Mouse (Mus musculus) bone marrow, adult 2 months (tissue): ENCODE measurements at regions not wholly inside any gene's neighbourhood (a gene's known extent, or its start where the extent isn't known, plus 50 kb on each side); places are given as distances from the start of the nearest gene placed in this dataset.

ENCODE experiments used
- H3K27ac ChIP-seq: fragments of 200-500 bp; 2 replicates; pipeline ENCODE4 v1.5.1; 2012; ENCODE audit warnings: low read depth, mild to moderate bottlenecking, control low read depth, inconsistent platforms, low read length; ENCODE audit not compliant: control insufficient read depth, poor library complexity, insufficient read depth
- H3K4me1 ChIP-seq: fragments of 200-500 bp; 2 replicates; pipeline ENCODE4 v1.6.1; 2011; ENCODE audit warnings: low read length; ENCODE audit not compliant: control insufficient read depth, insufficient read depth
- H3K4me3 ChIP-seq: fragments of 200-500 bp; replicated peaks from 2 replicates; pipeline ENCODE3; 2011; ENCODE audit warnings: mild to moderate bottlenecking, low read depth, low read length, control low read depth; ENCODE audit not compliant: control insufficient read depth
- CTCF ChIP-seq: fragments of 200-500 bp; IDR thresholded peaks from 2 replicates; pipeline ENCODE4 v1.5.1; 2011; ENCODE audit warnings: low read length, control low read depth; ENCODE audit not compliant: control insufficient read depth, insufficient read depth
- POLR2A ChIP-seq: fragments of 200-500 bp; IDR thresholded peaks from 2 replicates; pipeline ENCODE4 v1.6.1; 2011; ENCODE audit warnings: low read depth, mild to moderate bottlenecking, control low read depth, low read length, borderline replicate concordance; ENCODE audit not compliant: control insufficient read depth
- WGBS: fragments of 180-500 bp; shearing (Covaris S2); methylation state at CpG from one replicate; pipeline ENCODE4 v1.1.7; 2018; 5-methylcytosine and 5-hydroxymethylcytosine counted together

DNA sequence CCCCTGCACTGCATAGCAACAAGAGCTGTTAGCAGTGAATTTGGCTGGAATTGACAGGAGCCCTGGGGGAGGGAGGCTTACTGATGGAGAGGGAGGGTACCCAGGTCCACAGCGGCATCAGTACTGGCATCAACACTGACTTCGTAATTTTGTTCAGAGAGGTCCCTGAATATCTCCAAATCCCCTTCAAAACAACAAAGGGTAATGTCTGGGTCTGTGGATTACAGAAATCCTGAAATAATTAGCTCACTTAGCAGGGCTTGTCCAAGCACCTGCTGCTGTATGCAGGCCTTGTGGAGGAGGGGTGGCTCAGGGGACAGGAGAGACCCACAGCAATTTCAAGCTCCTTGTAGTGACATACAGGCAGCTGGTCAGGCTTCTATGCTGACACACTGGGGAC is 369.6 kb downstream of the Eipr1 start:
- H3K27ac ChIP-seq = no peak overlapping the region
- no peak overlapping the region for H3K4me3 ChIP-seq
- WGBS = 76% methylated on average over 2 of the region's 2 CpGs
- TF ChIP-seq POLR2A = no peak
- no peaks in the 10 kb centered on the region for H3K4me1 ChIP-seq

DNA sequence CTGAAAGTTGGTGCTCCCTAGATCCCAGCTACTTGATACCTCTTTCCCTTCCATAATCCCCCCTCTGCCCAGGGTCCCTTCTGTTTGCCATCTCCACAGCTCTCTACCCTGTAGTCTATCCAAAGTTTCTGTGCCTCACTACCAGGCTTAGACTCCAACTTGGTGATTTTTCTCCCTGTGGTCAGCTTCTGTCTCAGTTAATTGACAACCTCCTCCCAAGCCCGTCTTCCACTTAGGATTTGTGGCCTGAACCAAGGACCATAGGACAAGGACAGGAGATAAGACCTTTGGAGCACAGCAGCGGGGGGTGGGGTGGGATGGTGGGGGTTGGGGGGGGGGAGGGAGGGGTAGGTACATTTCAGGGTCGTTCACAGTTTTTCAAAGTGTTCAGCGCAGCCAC is 371.3 kb downstream of the Eipr1 start:
- H3K4me3 ChIP-seq = no peak overlapping the region
- TF ChIP-seq POLR2A (no peak), CTCF (no peak)
- H3K4me1 ChIP-seq = no peaks in the 10 kb centered on the region
- WGBS = 68% methylated on average over 4 of the region's 4 CpGs
- H3K27ac ChIP-seq = no peak overlapping the region

DNA sequence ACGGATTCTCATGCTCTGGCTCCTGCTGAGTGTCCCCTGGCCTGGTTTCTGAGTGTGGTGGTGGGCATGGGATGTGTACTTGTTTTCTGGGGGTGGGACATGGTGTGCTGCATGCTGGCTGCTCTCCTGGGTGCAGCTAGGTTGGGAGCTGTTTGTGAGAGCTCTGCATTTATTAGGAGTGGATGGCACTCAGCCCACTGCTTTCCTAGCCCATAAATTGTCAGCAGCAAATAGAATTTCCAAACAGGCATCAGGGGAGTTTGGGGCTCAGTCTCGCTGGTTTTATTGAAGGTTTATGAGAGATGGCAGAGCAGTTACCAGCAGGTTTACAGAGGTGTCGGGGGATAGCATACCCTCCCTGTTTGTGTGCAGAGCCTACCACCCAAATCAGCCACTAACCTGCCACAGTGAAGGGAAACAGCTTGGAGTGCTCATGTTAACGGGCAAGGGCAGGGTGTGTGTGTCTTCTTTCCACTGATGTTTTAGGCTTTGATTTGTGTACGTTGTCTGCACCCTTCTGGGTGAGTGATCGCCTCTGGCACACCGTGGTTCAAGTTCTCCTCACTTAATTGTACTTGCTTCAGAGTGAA is 372.6 kb downstream of the Eipr1 start:
- TF ChIP-seq CTCF = no peak
- no peak for TF ChIP-seq POLR2A
- 63% methylated on average over 7 of the region's 7 CpGs for WGBS

DNA sequence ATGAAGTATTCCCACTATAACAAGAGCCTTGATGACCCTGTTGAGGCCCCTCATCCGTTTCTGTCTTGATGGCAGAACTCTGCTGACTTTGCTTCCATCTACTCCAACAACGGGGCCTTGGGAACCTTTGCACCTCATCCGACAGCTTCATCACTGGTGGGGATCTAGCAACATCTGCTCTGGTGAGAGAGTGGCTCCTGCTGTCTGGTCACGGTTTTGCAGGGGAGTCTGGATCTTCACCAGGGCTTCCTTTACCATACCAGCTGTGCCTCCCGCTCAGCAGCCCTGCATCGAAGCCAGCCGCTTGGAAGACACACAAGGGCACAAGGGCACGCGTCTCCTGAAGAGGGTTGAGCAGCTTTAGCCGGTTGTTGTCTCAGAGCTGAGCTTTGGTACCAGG is 377.2 kb downstream of the Eipr1 start:
- no peak overlapping the region for H3K4me3 ChIP-seq
- no peak overlapping the region for H3K27ac ChIP-seq
- 54% methylated on average over 10 of the region's 10 CpGs for WGBS
- TF ChIP-seq CTCF = no peak
- TF ChIP-seq POLR2A = no peak
- no peaks in the 10 kb centered on the region for H3K4me1 ChIP-seq

More for the DNA sequence above, 372.6 kb downstream of the Eipr1 start:
- no peak overlapping the region for H3K4me3 ChIP-seq
- H3K27ac ChIP-seq = no peak overlapping the region
- H3K4me1 ChIP-seq = no peaks in the 10 kb centered on the region

DNA sequence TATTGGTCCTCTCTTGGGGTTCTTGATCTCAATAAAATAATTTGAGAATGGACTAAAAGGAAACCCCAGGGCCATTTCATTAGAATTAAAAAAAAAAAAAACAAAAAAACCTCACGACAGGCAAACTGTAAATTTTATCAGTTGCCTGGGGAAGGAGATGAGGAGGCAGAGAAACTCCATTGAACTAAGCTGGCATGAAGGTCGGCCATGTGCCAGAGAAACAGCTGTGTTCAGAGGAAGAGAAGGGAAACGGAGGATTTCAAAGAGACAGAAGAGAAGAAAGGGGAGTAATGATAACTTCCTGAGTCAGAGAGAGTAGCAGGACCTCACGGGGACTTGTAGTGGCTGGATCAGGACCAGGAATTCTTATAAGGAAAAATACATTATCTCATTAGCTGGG is 377.7 kb downstream of the Eipr1 start:
- Histone ChIP-seq H3K4me1 (no peaks in the 10 kb centered on the region), H3K4me3 (no peak overlapping the region), H3K27ac (no peak overlapping the region)
- TF ChIP-seq POLR2A (no peak), CTCF (no peak)
- WGBS = 55% methylated on average over 4 of the region's 4 CpGs

DNA sequence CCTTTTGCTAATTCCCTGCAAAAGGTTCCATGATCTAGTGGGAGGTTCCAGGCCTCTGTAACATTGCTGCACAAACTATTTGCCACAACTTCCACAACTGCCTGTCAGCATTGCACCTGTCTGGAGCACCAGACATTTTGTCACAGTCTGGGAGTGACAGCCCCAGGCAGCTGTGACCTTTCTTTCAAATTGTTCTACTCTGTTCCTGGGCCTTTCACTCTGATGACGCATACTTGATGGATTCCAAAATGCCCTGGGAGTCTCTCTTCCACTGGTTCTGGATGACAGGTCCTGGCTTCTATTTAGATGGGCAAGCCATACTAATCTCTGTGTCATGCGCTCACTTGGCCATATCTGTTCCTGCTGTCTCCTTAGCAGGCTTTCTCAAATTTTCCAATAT is 382.7 kb downstream of the Eipr1 start:
- no peaks in the 10 kb centered on the region for H3K4me1 ChIP-seq
- no peak overlapping the region for H3K27ac ChIP-seq
- WGBS = 72% methylated on average over 2 of the region's 2 CpGs
- H3K4me3 ChIP-seq = no peak overlapping the region
- TF ChIP-seq CTCF (no peak), POLR2A (no peak)

DNA sequence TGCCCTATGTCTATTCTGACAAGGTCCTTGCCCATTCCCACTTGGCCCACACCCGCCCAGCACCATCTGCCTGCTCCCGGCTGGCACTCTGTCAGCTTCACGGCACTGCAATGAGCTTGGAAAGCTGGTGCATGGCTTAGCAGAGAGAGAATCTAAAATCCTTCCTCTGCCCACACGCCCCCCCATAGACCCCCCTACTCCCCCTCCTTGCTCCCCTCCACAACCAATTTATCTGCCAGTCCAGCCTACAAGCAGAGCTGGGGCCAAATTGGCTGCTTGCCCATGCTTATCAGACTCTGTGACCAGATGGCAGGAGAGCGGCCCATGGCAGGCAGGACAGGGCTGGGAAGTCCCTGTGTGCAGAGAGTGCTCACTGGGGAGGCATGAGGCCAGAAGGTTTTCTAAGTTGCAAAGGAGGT is 385.3 kb downstream of the Eipr1 start:
- 71% methylated on average over 5 of the region's 5 CpGs for WGBS
- Histone ChIP-seq H3K27ac (no peak overlapping the region), H3K4me1 (no peaks in the 10 kb centered on the region), H3K4me3 (no peak overlapping the region)
- TF ChIP-seq POLR2A (no peak), CTCF (no peak)

DNA sequence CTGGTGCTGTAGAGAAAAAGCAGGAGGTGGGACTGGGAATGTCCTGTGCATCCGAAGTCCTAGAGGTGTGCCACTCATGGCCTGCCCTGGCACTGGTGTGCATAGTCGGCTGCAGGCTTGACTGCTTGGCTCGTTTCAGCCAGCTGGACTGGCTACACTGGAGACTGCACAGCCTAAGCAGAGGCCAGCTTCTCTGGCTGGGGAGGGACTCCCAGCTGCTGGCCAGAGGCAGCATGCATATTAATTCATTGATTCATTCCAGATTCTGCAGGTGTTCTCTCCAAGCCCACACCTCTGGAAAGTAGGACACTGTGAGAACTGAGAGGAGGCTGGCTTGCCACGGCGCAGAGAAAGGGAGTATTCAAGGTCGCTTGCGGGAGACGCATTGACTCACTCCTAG is 385.9 kb downstream of the Eipr1 start:
- H3K4me3 ChIP-seq = no peak overlapping the region
- 82% methylated on average over 8 of the region's 8 CpGs for WGBS
- H3K4me1 ChIP-seq = no peaks in the 10 kb centered on the region
- no peak for TF ChIP-seq CTCF
- no peak for TF ChIP-seq POLR2A
- H3K27ac ChIP-seq = no peak overlapping the region

DNA sequence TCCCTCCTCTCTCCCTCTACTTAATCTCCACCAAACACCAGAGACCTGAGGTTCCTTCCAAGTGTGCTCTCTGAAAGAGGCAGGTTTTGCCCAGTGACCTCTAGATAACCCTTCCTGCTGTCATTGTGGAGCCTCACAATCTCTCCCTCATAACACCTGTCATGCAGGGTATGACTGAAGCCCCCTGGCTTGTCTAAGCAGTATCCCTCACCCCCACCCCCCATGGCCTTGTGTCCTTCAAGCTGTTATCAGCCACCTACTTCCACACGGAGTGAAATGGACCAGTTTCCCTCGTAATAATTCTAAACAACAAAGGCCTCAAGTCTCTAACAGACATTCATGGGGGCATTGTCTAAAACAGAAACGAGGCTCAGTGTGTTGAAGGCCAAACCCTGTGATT is 387.6 kb upstream of the Myt1l start:
- Histone ChIP-seq H3K4me1 (no peaks in the 10 kb centered on the region), H3K27ac (no peak overlapping the region), H3K4me3 (no peak overlapping the region)
- 39% methylated on average over 3 of the region's 3 CpGs for WGBS
- TF ChIP-seq CTCF (no peak), POLR2A (no peak)
